Mouse (Mus musculus) limb, embryonic 11.5 days (tissue): Measurements from ENCODE around the gene Cyp4a12b. TPM values are rescaled to one million over a fixed set of nuclear protein-coding genes. Genes with fewer than 3 reads are reported as not detected.

ENCODE experiments used
- ATAC-seq: fragments of 200-750 bp; cut with Nextera tagmentation; 2 replicates; pipeline ENCODE4 v1.8.0; 2017; ENCODE audit warnings: low read depth; ENCODE audit not compliant: insufficient number of reproducible peaks, low FRiP score, low TSS enrichment
- DNase-seq: peaks from one replicate; pipeline ENCODE4 v3.0.0-alpha.2; 2015; ENCODE audit warnings: low spot score
- H3K27ac ChIP-seq: fragments of 300-500 bp; sonication (generic); replicated peaks from 2 replicates; pipeline ENCODE4 v1.5.1; 2014; ENCODE audit warnings: low read depth, mild to moderate bottlenecking, low read length
- H3K27me3 ChIP-seq: fragments of 300-500 bp; sonication (generic); 2 replicates; pipeline ENCODE4 v1.6.1; 2014; ENCODE audit warnings: mild to moderate bottlenecking, low read length, mixed read lengths; ENCODE audit not compliant: control insufficient read depth, insufficient read depth
- H3K36me3 ChIP-seq: fragments of 300-500 bp; sonication (generic); 2 replicates; pipeline ENCODE4 v1.6.1; 2014; ENCODE audit warnings: mild to moderate bottlenecking, low read length, moderate library complexity, mixed read lengths; ENCODE audit not compliant: control insufficient read depth, insufficient read depth
- H3K4me1 ChIP-seq: fragments of 300-500 bp; sonication (generic); 2 replicates; pipeline ENCODE4 v1.6.1; 2014; ENCODE audit warnings: low read length, mixed read lengths; ENCODE audit not compliant: control insufficient read depth, insufficient read depth
- H3K4me2 ChIP-seq: fragments of 300-500 bp; sonication (generic); 2 replicates; pipeline ENCODE4 v1.6.1; 2014; ENCODE audit warnings: low read depth, mild to moderate bottlenecking, moderate library complexity; ENCODE audit not compliant: severe bottlenecking
- H3K4me3 ChIP-seq: fragments of 300-500 bp; sonication (generic); 2 replicates; pipeline ENCODE4 v1.5.1; 2014; ENCODE audit warnings: low read depth, low read length
- H3K9ac ChIP-seq: fragments of 300-500 bp; sonication (generic); 2 replicates; pipeline ENCODE4 v1.6.1; 2014; ENCODE audit warnings: mild to moderate bottlenecking, low read length
- H3K9me3 ChIP-seq: fragments of 300-500 bp; sonication (generic); 2 replicates; pipeline ENCODE4 v1.6.1; 2016; ENCODE audit warnings: low read length; ENCODE audit not compliant: control insufficient read depth
- WGBS: fragments of 180-500 bp; shearing (Covaris S2); extraction: QIAGEN DNeasy Blood & Tissue Kit; methylation state at CpG from one replicate; pipeline ENCODE4 v1.1.7; 2014; 5-methylcytosine and 5-hydroxymethylcytosine counted together
- polyA plus RNA-seq: library from polyadenylated mRNA; unstranded; fragments of >200 nt; fragmentation: Nextera tagmentation; extraction: Ambion mirVana; gene quantifications from 2 replicates; pipeline ENCODE4 v1.2.1, GENCODE M21; 2014

The Cyp4a12b gene
- polyA plus RNA-seq, 1 experiment from 2014 or later, result not detected

GRCm38 (mm10) chr4:115481006-115481652 lies 69.7 kb downstream of the Cyp4a12b start:
- Histone ChIP-seq H3K4me3 (no peak overlapping the region), H3K27me3 (no peaks in the 10 kb centered on the region), H3K36me3 (no peaks in the 10 kb centered on the region), H3K9ac (no peak overlapping the region), H3K27ac (no peak overlapping the region), H3K4me2 (no peak overlapping the region), H3K9me3 (no peaks in the 10 kb centered on the region), H3K4me1 (no peaks in the 10 kb centered on the region)
- DNase-seq (no peak), ATAC-seq (no peak)
- WGBS, result 78% methylated on average over 6 of the region's 6 CpGs

Other genes starting within 250 kb of the Cyp4a12b start
- not detected in 2 replicates for gene Cyp4a29, start 169.5 kb upstream of the Cyp4a12b start, polyA plus RNA-seq
- gene Cyp4a12a, start 112.6 kb upstream of the Cyp4a12b start, polyA plus RNA-seq, result not detected in 2 replicates
- not detected in 2 replicates for gene Cyp4a30b, start 41.0 kb downstream of the Cyp4a12b start, polyA plus RNA-seq
- not detected in 2 replicates for gene Cyp4a14, start 84.5 kb downstream of the Cyp4a12b start, polyA plus RNA-seq
- not detected in 2 replicates for gene Cyp4a10, start 106.6 kb downstream of the Cyp4a12b start, polyA plus RNA-seq
- not detected in 2 replicates for gene Cyp4a31, start 152.0 kb downstream of the Cyp4a12b start, polyA plus RNA-seq
- gene Cyp4a32, start 189.3 kb downstream of the Cyp4a12b start, polyA plus RNA-seq, result not detected in 2 replicates
- not detected in 2 replicates for gene Cyp4b1, start 236.1 kb downstream of the Cyp4a12b start, polyA plus RNA-seq